Mouse (Mus musculus): ENCODE results near the gene Ghitm.
"Not testable (repeated sequence)": the region's sequence is repeated elsewhere in the genome, so short reads cannot be mapped to it uniquely, and the experiment has no call there.

Ghitm gene

DNA sequence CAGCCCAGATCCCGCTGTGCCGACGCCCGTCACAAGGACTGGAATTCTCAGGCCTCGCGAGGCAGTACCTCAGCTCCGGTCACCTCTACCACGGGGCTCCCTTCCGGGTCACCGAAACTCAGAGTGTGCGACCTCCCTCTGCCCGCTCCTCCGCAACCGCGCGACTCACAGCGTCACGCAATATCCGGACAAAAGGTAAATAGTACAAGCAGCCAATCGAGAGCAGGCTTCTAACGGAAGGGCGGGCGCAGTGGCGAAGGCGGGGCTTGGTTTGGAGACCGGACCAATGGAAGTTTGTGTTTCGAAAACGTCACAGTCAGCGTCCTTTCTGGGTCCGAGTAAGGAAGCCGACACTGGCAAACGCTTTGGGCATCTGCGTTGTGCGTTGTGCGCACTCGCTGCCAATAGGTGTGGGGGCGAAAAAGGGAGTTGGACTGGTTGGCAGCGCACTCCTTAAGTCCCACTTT is at the start of gene Ghitm:
Ghitm (minus strand) TSS at position 146 of the 467 bp plus-strand sequence.
- in situ Hi-C loops (cut with MboI, MseI) = no loop called here

DNA sequence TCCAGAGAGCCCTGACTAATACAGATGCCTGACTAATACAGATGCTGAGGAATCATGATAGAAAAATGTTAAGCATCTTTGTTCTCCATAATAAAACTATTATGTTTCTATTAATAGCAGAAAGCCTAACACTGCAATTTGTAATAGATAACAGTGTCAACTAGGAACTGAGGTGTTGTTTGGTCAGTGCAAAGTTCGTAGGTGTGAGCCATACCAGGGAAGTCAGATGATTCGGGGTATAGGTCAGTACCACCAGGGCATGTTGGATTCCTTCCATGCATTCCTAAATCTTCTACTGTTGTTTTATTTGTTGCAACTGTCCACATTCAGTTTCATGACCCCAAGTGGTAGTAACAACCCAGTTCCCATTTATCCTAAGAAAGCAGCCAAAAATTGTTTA is 49.8 kb upstream of the Ghitm start:
- in situ Hi-C loops (cut with MboI, MseI) = no loop called here

GRCm38 (mm10) chr14:37174484-37174883 is 39.4 kb upstream of the Ghitm start:
- in situ Hi-C loops (cut with MboI, MseI) = loop anchor here (10.0 kb wide), 1 partner anchor 1530 kb away; no protein-coding TSS in a partner anchor

DNA sequence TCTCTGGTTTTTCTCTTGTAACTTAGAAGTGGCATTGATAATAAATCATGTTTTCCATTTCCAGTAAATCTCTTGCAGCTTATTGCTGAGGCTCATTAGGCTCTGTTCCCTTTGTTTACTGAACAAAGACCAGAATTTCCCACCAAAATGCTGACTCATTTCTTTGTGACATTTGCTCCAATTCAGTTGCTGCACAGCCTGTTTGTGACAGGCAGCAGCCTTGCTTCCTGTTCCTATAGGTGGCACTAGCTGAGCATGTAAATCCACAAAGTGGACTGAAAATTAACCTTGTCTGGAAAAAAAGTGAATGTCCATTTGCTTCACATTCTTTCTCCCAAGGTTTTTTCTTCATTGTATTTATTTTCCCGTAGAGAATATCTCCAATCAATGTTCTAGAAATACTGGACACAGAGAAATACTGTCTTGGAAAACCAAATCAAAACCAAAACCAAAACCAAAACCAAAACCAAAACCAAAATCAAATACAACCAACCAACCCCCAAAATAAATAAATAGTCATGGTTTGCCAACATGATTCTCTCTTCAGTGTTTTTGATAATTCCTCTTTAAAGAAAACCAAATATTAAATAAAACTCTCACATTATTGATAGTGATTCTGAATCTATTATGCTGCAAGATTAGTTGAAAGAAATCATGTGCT is 30.3 kb upstream of the Ghitm start:
- in situ Hi-C loops (cut with MboI, MseI) = no loop called here

DNA sequence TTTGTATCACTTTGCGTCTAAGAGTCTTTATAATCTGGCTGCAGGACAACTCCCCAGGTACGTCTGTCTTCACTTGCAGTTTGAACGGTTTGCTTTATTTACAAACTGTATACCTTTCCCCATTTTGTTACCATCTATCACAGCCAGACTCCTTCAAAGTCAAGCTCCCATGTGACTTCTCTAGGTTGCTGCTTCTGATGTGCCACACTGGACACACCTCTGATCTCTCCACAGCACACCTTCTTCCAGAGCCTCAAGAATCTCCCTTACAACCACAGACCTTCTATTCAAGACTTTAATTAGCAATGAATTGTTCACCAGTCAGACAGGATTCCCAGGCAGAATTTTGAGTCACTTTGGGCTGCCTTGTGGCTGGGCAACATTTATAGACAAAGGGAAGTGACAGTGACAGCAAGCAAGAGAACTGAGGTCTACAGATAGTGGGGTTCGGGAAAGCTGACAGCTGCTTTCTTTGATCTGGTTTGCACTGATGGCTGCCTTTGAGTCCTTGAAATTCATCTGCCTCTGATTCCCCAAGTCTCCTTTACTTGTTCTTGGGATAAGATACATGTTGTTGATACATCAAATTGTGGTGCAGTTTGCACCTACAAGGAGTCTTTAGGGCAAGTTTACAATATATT is 29.4 kb upstream of the Ghitm start:
- in situ Hi-C loops (cut with MboI, MseI) = no loop called here

GRCm38 (mm10) chr14:37163277-37163956 is 28.3 kb upstream of the Ghitm start:
- in situ Hi-C loops (cut with MboI, MseI) = no loop called here

DNA sequence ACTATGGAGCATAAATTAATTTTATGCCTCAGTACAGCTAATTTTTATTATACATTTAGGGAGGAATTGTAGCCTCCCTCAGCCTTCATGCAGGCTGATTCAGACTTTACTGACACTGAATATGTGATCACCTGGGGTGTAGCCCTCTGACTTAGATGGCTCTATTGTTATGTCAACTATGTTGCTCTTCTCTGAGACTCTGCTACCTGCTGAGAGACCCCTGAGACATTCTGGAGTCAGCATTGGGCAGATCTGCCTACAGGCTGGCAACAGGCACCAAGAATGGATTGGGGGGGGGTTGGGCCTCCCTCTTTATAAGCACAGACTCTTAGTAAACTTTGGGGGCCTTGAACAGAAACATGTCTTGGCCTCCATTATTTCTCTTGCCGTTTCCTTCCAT is 19.3 kb upstream of the Ghitm start:
- in situ Hi-C loops (cut with MboI, MseI) = no loop called here

GRCm38 (mm10) chr14:37139051-37139710 is 4.1 kb upstream of the Ghitm start:
- in situ Hi-C loops (cut with MboI, MseI) = no loop called here

DNA sequence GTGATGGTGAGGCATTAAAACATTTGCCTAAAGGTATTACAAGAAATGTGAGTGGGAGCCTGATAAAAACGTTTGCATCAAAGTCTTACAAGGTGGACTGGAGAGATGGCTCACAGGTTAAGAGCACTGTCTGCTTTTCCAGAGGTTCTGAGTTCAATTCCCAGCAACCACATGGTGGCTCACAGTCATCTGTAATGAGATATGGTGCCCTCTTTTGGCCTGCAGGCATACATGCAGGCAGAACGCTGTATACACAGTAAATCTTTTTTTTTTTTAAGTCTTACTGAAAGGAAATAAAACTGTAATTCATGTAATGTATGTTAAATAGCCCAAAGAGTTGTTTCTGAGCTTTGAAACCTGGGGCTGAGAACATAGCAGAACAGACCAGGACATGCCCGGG is 2.5 kb upstream of the Ghitm start:
- in situ Hi-C loops (cut with MboI, MseI) = not testable (repeated sequence)

- in situ Hi-C loops (cut with MboI, MseI) = no loop called here
Observed at GRCm38 (mm10) chr14:37136110-37136509, 1.0 kb upstream of the Ghitm start.

DNA sequence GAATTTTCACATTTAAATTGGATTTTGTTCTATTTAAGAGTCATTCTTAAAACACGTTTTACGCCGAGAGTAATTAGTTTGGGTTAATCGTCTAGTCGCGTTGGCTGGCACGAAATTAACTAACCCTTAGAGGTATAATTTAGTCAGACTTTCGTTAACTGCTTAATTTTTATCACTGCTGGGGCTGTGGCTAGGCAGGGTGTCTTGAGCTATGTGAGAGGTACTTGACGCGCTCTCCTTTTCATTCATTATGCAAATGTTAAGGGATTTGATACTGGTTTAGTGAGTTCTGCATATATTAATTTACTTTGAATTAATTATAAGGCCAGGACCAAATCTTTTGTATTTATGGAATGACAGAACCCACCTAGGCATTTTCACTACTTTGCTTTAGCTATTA is 599 bp upstream of the Ghitm start:
- in situ Hi-C loops (cut with MboI, MseI) = no loop called here

DNA sequence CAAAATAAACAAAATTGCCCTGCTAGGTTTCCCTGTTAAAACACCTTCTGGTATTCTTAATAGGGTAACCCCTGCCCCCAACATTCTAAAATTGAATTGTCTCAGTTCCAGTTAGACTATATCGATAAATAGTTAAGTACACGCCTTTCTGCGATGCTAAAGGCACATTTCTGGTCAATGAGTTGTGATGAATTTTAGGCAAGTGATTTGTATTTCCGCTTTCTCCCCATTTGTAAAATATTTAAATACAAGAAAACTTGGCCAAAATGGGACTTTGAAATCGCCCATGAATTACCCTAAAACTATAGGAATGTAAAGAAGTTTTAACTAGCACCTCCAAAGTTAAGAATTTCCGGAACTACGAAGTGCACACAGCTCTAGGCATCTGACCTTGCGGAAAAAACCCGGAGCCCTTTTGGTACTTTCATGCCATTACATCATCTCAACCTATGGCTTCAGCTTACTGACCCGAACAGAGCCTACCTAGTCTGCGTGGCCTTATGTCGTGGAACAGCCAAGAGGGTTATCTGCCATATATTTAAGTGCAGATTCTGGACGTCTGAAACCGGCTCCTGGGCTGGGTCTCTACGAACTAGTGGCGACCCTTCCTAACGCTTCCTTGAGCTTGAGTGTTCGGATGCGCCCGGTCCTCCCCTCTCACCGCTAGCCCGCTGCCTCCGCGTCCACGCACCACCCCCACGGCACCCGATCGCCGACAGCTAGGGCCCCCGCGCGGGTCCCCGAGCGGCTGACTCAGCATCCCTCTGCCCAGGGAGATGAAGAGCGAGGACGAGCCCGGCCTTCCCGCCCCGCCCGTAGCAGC is 557 bp downstream of the Ghitm start:
- in situ Hi-C loops (cut with MboI, MseI) = loop anchor here (5.0 kb wide), 1 partner anchor 272 kb away; no protein-coding TSS in a partner anchor

GRCm38 (mm10) chr14:37127652-37128051 is 7.4 kb downstream of the Ghitm start:
- in situ Hi-C loops (cut with MboI, MseI) = loop anchor here (10.0 kb wide), 1 partner anchor 173 kb away; no protein-coding TSS in a partner anchor

GRCm38 (mm10) chr14:37119233-37119632 is 15.8 kb downstream of the Ghitm start:
- in situ Hi-C loops (cut with MboI, MseI) = no loop called here

- in situ Hi-C loops (cut with MboI, MseI) = no loop called here
Observed at GRCm38 (mm10) chr14:37113922-37114321, 21.1 kb downstream of the Ghitm start, which contains the start of gene 2610528A11Rik. TSS of gene 2610528A11Rik (minus strand) at chr14:37114022.

- in situ Hi-C loops (cut with MboI, MseI) = no loop called here
Observed at GRCm38 (mm10) chr14:37112931-37113330, 22.1 kb downstream of the Ghitm start.

- in situ Hi-C loops (cut with MboI, MseI) = no loop called here
Observed at GRCm38 (mm10) chr14:37111371-37111770, 23.7 kb downstream of the Ghitm start.

DNA sequence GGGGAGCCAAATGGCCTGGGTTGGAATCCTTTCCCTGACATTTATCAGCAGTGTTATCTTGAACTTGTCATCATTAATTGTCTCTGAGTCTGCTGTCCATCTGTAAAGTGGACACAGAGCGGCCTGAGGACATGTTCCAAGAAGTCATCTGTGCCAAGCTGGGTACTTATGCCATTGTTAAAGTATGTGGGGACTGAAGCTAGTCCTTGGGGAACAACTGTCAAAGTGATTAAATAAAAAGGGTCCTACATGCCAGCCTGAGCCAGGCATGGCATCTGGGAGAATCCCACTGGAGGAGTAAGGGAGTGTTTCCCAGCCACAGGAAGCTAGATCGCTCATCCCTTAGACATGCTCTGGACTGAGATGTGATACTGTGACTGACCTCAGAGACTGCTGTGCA is 24.6 kb downstream of the Ghitm start:
- in situ Hi-C loops (cut with MboI, MseI) = no loop called here

GRCm38 (mm10) chr14:37109975-37110374 is 25.1 kb downstream of the Ghitm start:
- in situ Hi-C loops (cut with MboI, MseI) = no loop called here

- in situ Hi-C loops (cut with MboI, MseI) = no loop called here
Observed at GRCm38 (mm10) chr14:37109460-37109859, 25.6 kb downstream of the Ghitm start.

DNA sequence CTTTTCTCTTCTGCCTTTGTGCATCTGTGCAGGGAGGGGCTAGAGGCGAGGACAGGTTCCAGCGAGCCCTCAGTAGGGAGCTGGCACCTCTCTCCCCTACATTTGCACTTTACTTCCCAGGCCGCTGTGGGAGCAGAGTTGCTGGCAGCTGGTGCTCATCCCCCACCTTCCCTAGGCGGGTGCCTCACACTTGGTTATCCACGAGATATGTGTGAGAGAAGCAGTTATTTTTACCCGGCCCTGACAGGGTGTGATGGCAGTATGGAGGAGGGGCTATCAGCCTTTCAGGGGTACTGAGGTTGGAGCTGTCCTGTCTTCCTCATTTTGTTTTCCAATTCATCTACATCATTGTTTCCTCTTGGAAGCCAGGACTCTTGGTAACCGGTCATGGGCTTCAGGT is 29.2 kb downstream of the Ghitm start:
- in situ Hi-C loops (cut with MboI, MseI) = no loop called here
